Mouse (Mus musculus): Measurements from ENCODE around the gene Gstt4.

GRCm38 (mm10) chr10:75835761-75836531, 13.6 kb upstream of the Gstt4 start:
- TF ChIP-seq POLR2A (IDR thresholded peaks at IDR 0.05; ENCODE audit: insufficient read depth, low read depth, low read length) (no peak), CTCF (IDR thresholded peaks at IDR 0.05; ENCODE audit: insufficient read depth, low read depth, low read length) (no peak)
